Mouse (Mus musculus): Measurements from ENCODE around the gene Gcnt2. TPM values are rescaled to one million over a fixed set of nuclear protein-coding genes. Genes with fewer than 3 reads are reported as not detected.
"Not testable (repeated sequence)": the region's sequence is repeated elsewhere in the genome, so short reads cannot be mapped to it uniquely, and the experiment has no call there.

The Gcnt2 gene
- polyA plus RNA-seq, 1 experiment from 2014 or later: 5.3 TPM

DNA sequence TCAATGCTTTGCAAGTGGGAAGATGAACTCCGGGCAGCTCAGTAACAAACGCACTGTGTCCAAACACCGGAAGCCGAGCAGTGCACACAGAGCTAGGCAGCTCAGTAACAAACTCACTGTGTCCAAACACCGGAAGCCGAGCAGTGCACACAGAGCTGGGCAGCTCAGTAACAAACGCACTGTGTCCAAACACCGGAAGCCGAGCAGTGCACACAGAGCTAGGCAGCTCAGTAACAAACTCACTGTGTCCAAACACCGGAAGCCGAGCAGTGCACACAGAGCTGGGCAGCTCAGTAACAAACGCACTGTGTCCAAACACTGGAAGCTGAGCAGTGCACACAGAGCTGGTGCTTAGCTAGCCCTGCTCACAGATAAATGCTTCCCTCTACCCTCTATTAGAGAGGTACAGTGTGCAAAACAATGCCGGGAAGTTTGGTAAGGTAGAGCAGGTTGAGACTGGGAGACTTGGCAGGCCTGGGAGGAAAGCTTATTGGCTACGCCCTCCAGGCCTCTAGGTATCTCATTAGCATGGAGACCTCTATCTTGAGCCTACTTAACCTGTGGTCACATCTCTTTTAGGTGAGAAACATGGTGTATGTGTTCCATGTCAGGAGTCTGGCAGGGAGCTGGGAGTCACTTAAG, 38.6 kb downstream of the Gcnt2 start:
- not testable (repeated sequence) for H3K27me3 ChIP-seq (replicated peaks; ENCODE audit: control insufficient read depth, insufficient read depth, low read length)

DNA sequence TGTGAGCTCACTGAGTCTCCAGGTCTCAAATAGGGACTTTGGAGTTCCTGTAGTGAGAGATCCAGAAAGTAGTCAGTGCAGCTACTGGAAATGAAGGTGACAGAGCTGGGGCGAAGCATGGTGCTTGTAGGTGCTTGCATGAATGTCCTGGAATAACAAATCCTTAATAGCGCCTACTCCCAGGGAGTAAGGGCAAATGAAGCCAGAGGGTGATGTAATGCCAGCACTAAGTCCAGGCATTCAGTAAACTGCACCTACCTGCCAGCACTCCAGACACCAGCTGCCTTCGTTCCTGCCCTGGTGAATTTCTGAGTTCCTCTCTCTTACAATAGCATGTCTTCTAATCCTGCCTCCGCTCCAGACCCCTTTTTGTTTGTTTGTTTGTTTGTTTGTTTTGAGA, 39.1 kb downstream of the Gcnt2 start:
- no peaks in the 10 kb centered on the region for H3K9me3 ChIP-seq (ENCODE audit: control insufficient read depth, low read length)
- no peak overlapping the region for H3K4me2 ChIP-seq (ENCODE audit: low read length)
- no peak overlapping the region for H3K4me3 ChIP-seq (ENCODE audit: low read length)
- H3K36me3 ChIP-seq (ENCODE audit: control insufficient read depth, insufficient read depth, low read length): no peaks in the 10 kb centered on the region
- H3K4me1 ChIP-seq (ENCODE audit: control insufficient read depth, insufficient read depth, low read depth, low read length): no peaks in the 10 kb centered on the region
- no peak for ATAC-seq
- 91% methylated on average over 4 of the region's 4 CpGs for WGBS
- H3K27me3 ChIP-seq (replicated peaks; ENCODE audit: control insufficient read depth, insufficient read depth, low read length): no peaks in the 10 kb centered on the region
- H3K9ac ChIP-seq (ENCODE audit: low read depth, low read length): no peak overlapping the region
- H3K27ac ChIP-seq (ENCODE audit: low read depth, low read length): no peak overlapping the region

More for the DNA sequence above, 38.6 kb downstream of the Gcnt2 start:
- H3K9ac ChIP-seq (ENCODE audit: low read depth, low read length); H3K9me3 ChIP-seq (ENCODE audit: control insufficient read depth, low read length); H3K4me1 ChIP-seq (ENCODE audit: control insufficient read depth, insufficient read depth, low read depth, low read length); H3K4me3 ChIP-seq (ENCODE audit: low read length); H3K27ac ChIP-seq (ENCODE audit: low read depth, low read length); H3K4me2 ChIP-seq (ENCODE audit: low read length); ATAC-seq; H3K36me3 ChIP-seq (ENCODE audit: control insufficient read depth, insufficient read depth, low read length): not testable (repeated sequence)
- 92% methylated on average over 11 of the region's 14 CpGs for WGBS

DNA sequence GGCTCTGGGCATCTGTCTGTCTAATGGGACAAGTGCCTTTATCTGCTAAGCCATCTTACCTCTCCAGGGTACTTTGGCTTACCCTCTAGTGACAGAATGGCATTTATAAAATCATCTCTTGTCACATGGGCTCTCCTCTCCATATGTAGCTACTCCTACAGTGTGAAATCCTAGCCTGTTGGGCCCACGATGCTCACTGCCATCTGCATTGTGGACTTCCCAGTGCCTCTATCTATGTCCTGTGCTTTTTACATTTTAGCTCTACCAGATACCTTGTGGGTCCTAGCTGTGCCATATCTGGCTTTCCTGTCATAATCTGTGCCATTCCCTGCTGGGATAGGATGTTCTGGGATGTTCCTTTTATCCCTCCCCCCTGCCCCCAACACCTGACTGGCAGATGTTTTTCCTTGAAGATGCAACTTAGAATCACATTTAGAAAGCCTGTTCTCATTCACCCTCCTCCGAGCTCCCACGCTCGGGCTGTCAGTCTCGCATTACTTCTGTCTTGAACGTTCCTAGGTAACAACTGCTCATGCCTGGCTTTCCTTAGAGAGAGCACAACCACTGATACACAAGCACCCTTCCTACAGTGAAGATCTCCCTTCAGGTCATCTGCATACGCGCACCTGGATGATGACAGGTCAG, 39.9 kb downstream of the Gcnt2 start:
- ATAC-seq: no peak
- Histone ChIP-seq H3K4me3 (ENCODE audit: low read length) (no peak overlapping the region), H3K9me3 (ENCODE audit: control insufficient read depth, low read length) (no peaks in the 10 kb centered on the region)

DNA sequence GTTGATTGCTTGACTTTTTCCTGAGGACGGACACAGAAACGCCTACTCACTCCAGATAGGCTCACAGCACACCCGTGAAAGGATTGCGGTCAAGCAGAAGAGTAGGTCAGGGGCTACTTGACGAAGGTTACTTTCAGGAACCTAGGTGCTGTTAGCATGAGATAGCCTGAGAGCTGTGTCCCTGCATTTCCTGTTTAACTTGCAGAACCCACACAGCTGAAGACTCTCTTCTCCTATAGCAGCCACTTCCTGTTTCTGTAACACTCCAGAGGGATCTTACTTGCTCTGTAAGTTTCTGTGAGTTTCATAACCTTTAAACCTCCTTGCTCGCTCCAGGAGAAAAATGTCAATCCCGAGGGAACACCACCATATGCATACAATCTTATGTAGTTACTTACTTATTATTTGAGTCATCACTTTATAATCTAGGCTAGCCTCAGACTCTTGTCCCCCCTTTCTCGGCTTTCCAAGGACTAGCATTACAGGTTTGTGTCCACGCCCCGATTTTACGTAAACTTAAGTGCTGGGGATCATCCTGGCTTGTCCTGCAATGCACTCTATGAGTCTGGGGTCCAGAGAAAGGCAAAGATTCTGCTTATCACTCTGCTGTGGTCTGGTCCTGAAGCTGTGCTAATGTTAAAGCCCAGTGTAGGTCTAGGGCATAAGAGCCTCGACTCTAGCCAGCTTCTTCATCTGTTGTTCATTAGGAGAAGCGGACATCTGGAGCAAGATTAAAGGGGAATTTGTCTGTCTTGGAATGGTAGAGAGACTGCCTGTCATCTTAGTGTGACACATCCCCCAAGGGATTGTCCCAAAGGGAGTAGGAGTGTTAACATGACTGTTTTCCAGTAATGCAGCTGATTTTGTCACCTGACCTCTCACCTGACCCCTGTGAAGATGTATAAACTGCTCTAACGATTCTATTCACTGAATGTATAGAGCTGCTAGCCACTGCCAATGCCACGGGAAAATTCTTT, 40.7 kb downstream of the Gcnt2 start:
- Histone ChIP-seq H3K4me3 (ENCODE audit: low read length) (no peak overlapping the region), H3K4me1 (ENCODE audit: control insufficient read depth, insufficient read depth, low read depth, low read length) (no peaks in the 10 kb centered on the region), H3K36me3 (ENCODE audit: control insufficient read depth, insufficient read depth, low read length) (no peaks in the 10 kb centered on the region), H3K27me3 (replicated peaks; ENCODE audit: control insufficient read depth, insufficient read depth, low read length) (no peaks in the 10 kb centered on the region), H3K27ac (ENCODE audit: low read depth, low read length) (no peak overlapping the region), H3K9me3 (ENCODE audit: control insufficient read depth, low read length) (no peaks in the 10 kb centered on the region), H3K4me2 (ENCODE audit: low read length) (no peak overlapping the region), H3K9ac (ENCODE audit: low read depth, low read length) (no peak overlapping the region)
- ATAC-seq: no peak
- 80% methylated on average over 15 of the region's 15 CpGs for WGBS

More for the DNA sequence above, 39.9 kb downstream of the Gcnt2 start:
- Histone ChIP-seq H3K4me2 (ENCODE audit: low read length) (no peak overlapping the region), H3K27ac (ENCODE audit: low read depth, low read length) (no peak overlapping the region), H3K36me3 (ENCODE audit: control insufficient read depth, insufficient read depth, low read length) (no peaks in the 10 kb centered on the region), H3K9ac (ENCODE audit: low read depth, low read length) (no peak overlapping the region), H3K27me3 (replicated peaks; ENCODE audit: control insufficient read depth, insufficient read depth, low read length) (no peaks in the 10 kb centered on the region), H3K4me1 (ENCODE audit: control insufficient read depth, insufficient read depth, low read depth, low read length) (no peaks in the 10 kb centered on the region)
- 70% methylated on average over 8 of the region's 8 CpGs for WGBS

DNA sequence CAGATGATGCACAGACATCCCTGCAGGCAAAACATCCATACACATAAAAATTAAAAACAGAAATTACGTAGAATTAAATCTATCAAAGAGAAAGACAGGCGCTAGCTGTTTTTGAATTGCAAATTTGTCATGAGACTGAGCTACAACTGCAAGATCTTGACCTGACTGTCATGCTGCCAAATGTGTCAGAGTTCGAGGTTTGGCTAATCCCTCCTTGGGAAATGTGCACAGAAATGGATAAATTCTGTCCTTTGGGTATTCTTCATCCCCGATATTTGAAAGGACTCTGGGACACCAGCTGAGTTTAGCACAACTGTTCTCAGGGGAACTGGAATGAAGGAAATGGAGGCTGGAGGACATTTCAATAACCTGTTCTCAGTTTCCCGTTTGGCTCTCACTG, 41.7 kb downstream of the Gcnt2 start:
- H3K36me3 ChIP-seq (ENCODE audit: control insufficient read depth, insufficient read depth, low read length): no peaks in the 10 kb centered on the region
- no peak overlapping the region for H3K4me2 ChIP-seq (ENCODE audit: low read length)
- no peaks in the 10 kb centered on the region for H3K4me1 ChIP-seq (ENCODE audit: control insufficient read depth, insufficient read depth, low read depth, low read length)
- H3K27ac ChIP-seq (ENCODE audit: low read depth, low read length): no peak overlapping the region
- H3K9ac ChIP-seq (ENCODE audit: low read depth, low read length): no peak overlapping the region
- no peaks in the 10 kb centered on the region for H3K27me3 ChIP-seq (replicated peaks; ENCODE audit: control insufficient read depth, insufficient read depth, low read length)
- 70% methylated on average over 5 of the region's 5 CpGs for WGBS
- no peak overlapping the region for H3K4me3 ChIP-seq (ENCODE audit: low read length)
- ATAC-seq: no peak
- H3K9me3 ChIP-seq (ENCODE audit: control insufficient read depth, low read length): no peaks in the 10 kb centered on the region

DNA sequence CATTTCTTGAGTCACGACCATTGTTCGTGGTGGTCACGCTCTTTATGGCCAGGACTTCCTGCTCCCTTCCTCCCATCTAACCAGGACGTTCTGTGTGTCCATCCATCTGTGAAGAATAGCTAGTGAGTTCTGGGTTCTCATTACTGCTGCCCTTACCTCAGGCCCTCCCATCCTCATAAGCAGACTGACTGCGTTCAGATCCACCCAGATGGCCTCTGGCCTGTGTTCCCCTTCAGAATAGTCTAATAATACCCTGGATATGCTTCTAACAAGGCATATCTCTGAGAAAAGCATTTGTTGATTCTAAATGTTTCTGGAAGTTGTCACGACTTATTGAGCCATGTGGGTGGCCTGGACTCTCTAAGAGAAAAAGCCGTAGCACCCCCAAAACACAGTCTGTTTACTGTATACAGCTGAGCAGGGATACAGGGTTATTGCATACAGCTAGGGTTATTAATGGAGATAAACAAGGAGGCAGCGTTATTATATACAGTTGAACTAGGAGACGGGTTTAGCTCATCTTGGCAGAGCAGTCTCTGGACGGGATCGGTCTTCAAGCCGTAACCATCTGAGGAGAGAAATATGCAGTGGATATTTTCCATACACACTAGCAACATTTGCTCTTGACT, 42.4 kb downstream of the Gcnt2 start:
- WGBS: 72% methylated on average over 12 of the region's 12 CpGs
- ATAC-seq: no peak
- Histone ChIP-seq H3K9ac (ENCODE audit: low read depth, low read length) (no peak overlapping the region), H3K27me3 (replicated peaks; ENCODE audit: control insufficient read depth, insufficient read depth, low read length) (no peaks in the 10 kb centered on the region), H3K4me1 (ENCODE audit: control insufficient read depth, insufficient read depth, low read depth, low read length) (no peaks in the 10 kb centered on the region), H3K9me3 (ENCODE audit: control insufficient read depth, low read length) (no peaks in the 10 kb centered on the region), H3K4me3 (ENCODE audit: low read length) (no peak overlapping the region), H3K36me3 (ENCODE audit: control insufficient read depth, insufficient read depth, low read length) (no peaks in the 10 kb centered on the region), H3K27ac (ENCODE audit: low read depth, low read length) (no peak overlapping the region), H3K4me2 (ENCODE audit: low read length) (no peak overlapping the region)

DNA sequence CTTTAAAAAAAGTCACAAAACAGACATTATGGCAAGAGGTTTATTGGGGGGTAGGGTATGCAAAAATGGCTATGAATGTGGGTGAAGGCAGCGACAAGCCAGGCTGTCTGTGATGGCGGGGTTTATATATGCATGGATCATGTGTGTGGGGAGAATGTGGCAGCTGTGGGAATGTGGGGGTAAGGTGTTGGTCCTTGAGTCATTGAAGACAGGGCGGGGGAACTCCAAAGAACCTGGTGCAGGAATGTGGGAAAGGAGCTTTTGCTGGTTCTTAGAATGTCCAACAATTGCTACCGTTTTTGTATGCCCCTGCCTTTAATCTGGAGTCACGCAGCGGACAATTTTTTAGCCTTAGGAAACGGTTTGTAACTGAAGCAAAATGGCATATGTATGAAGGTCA, 44.5 kb downstream of the Gcnt2 start:
- no peak for ATAC-seq
- no peaks in the 10 kb centered on the region for H3K36me3 ChIP-seq (ENCODE audit: control insufficient read depth, insufficient read depth, low read length)
- 94% methylated on average over 7 of the region's 7 CpGs for WGBS
- no peak overlapping the region for H3K27ac ChIP-seq (ENCODE audit: low read depth, low read length)
- H3K27me3 ChIP-seq (replicated peaks; ENCODE audit: control insufficient read depth, insufficient read depth, low read length): no peaks in the 10 kb centered on the region
- H3K4me3 ChIP-seq (ENCODE audit: low read length): no peak overlapping the region
- no peaks in the 10 kb centered on the region for H3K9me3 ChIP-seq (ENCODE audit: control insufficient read depth, low read length)
- H3K4me2 ChIP-seq (ENCODE audit: low read length): no peak overlapping the region
- no peak overlapping the region for H3K9ac ChIP-seq (ENCODE audit: low read depth, low read length)
- H3K4me1 ChIP-seq (ENCODE audit: control insufficient read depth, insufficient read depth, low read depth, low read length): no peaks in the 10 kb centered on the region

DNA sequence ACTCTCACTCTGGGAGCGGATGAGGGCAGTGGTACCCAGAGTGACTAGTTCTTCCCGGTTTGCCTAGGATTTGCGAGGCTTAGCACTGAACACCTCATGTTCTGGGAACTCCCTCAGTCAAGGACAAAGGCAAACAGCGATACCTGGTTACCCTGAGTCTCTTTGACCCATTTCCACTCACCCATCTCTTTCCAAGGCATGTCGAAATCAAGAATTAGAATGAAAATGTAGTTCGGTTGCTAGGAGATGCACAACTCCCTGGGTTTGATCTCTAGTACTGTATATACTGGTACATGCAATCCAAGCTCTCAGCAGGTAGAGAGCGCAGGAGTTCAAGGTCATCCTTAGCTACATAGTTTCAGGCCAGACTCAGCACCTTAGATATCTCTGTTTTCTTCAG, 47.0 kb downstream of the Gcnt2 start:
- Histone ChIP-seq H3K9ac (ENCODE audit: low read depth, low read length) (no peak overlapping the region), H3K4me2 (ENCODE audit: low read length) (no peak overlapping the region), H3K27ac (ENCODE audit: low read depth, low read length) (no peak overlapping the region), H3K27me3 (replicated peaks; ENCODE audit: control insufficient read depth, insufficient read depth, low read length) (no peaks in the 10 kb centered on the region), H3K36me3 (ENCODE audit: control insufficient read depth, insufficient read depth, low read length) (no peaks in the 10 kb centered on the region), H3K4me1 (ENCODE audit: control insufficient read depth, insufficient read depth, low read depth, low read length) (no peaks in the 10 kb centered on the region), H3K4me3 (ENCODE audit: low read length) (no peak overlapping the region), H3K9me3 (ENCODE audit: control insufficient read depth, low read length) (no peaks in the 10 kb centered on the region)
- 84% methylated on average over 7 of the region's 7 CpGs for WGBS
- ATAC-seq: no peak

DNA sequence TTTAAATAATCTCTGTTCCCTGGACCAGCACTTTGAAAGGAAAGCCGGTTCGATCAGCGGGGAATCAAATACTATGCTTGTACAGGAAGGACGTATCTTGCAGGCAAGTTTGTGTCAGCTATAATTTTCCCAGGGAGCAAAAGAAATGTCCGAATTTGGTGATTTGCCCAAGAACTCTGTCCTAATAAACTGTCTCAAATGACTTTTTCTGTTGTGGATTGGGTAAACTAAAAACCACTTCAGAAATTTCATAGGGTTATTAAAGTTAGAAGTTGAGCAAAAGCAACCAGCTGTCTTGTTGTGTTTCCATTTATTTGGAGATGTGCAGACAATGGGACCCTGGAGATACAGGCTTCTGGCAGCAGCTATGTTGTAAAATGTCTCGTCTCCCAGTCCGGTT, 47.7 kb downstream of the Gcnt2 start:
- ATAC-seq: no peak

More for the DNA sequence above, 47.7 kb downstream of the Gcnt2 start:
- Histone ChIP-seq H3K27me3 (replicated peaks; ENCODE audit: control insufficient read depth, insufficient read depth, low read length) (no peaks in the 10 kb centered on the region), H3K9me3 (ENCODE audit: control insufficient read depth, low read length) (no peaks in the 10 kb centered on the region), H3K4me3 (ENCODE audit: low read length) (no peak overlapping the region), H3K36me3 (ENCODE audit: control insufficient read depth, insufficient read depth, low read length) (no peaks in the 10 kb centered on the region), H3K4me1 (ENCODE audit: control insufficient read depth, insufficient read depth, low read depth, low read length) (no peaks in the 10 kb centered on the region), H3K27ac (ENCODE audit: low read depth, low read length) (no peak overlapping the region), H3K4me2 (ENCODE audit: low read length) (no peak overlapping the region), H3K9ac (ENCODE audit: low read depth, low read length) (no peak overlapping the region)
- 70% methylated on average over 7 of the region's 7 CpGs for WGBS

All from hindbrain, embryonic 16.5 days (tissue).